Mouse (Mus musculus) neural tube, embryonic 13.5 days (tissue): ENCODE data around the gene Otulin. TPM values are rescaled to one million over a fixed set of nuclear protein-coding genes. Genes with fewer than 3 reads are reported as not detected.

ENCODE experiments used
- ATAC-seq: fragments of 200-750 bp; cut with Nextera tagmentation; 2 replicates; pipeline ENCODE4 v1.8.0; 2017; ENCODE audit warnings: low read depth, mild to moderate bottlenecking, moderate TSS enrichment, moderate library complexity
- H3K27ac ChIP-seq: fragments of 300-500 bp; sonication (generic); replicated peaks from 2 replicates; pipeline ENCODE4 v1.5.1; 2015; ENCODE audit warnings: moderate library complexity, mild to moderate bottlenecking, inconsistent platforms
- H3K27me3 ChIP-seq: fragments of 300-500 bp; sonication (generic); 2 replicates; pipeline ENCODE4 v1.6.1; 2015; ENCODE audit warnings: mild to moderate bottlenecking, inconsistent platforms
- H3K36me3 ChIP-seq: fragments of 300-500 bp; sonication (generic); 2 replicates; pipeline ENCODE4 v1.6.1; 2015; ENCODE audit warnings: mild to moderate bottlenecking, inconsistent platforms
- H3K4me1 ChIP-seq: fragments of 300-500 bp; sonication (generic); replicated peaks from 2 replicates; pipeline ENCODE4 v1.6.1; 2015; ENCODE audit warnings: inconsistent platforms
- H3K4me2 ChIP-seq: fragments of 300-500 bp; sonication (generic); 2 replicates; pipeline ENCODE4 v1.6.1; 2015; ENCODE audit warnings: inconsistent platforms, mild to moderate bottlenecking, moderate library complexity
- H3K4me3 ChIP-seq: fragments of 300-500 bp; sonication (generic); 2 replicates; pipeline ENCODE4 v1.5.1; 2015; ENCODE audit warnings: mild to moderate bottlenecking, inconsistent platforms
- H3K9ac ChIP-seq: fragments of 300-500 bp; sonication (generic); 2 replicates; pipeline ENCODE4 v1.6.1; 2015; ENCODE audit warnings: moderate library complexity, mild to moderate bottlenecking, inconsistent platforms
- H3K9me3 ChIP-seq: fragments of 300-500 bp; sonication (generic); 2 replicates; pipeline ENCODE4 v1.6.1; 2016; ENCODE audit warnings: inconsistent platforms
- WGBS: fragments of 180-500 bp; shearing (Covaris S2); methylation state at CpG from one replicate; pipeline ENCODE4 v1.1.7; 2015; 5-methylcytosine and 5-hydroxymethylcytosine counted together
- polyA plus RNA-seq: library from polyadenylated mRNA; unstranded; fragments of >200 nt; fragmentation: Nextera tagmentation; extraction: Ambion mirVana; gene quantifications from 2 replicates; pipeline ENCODE4 v1.2.1, GENCODE M21; 2015

Otulin gene
- polyA plus RNA-seq, 1 experiment from 2014 or later = 31.7 TPM

DNA sequence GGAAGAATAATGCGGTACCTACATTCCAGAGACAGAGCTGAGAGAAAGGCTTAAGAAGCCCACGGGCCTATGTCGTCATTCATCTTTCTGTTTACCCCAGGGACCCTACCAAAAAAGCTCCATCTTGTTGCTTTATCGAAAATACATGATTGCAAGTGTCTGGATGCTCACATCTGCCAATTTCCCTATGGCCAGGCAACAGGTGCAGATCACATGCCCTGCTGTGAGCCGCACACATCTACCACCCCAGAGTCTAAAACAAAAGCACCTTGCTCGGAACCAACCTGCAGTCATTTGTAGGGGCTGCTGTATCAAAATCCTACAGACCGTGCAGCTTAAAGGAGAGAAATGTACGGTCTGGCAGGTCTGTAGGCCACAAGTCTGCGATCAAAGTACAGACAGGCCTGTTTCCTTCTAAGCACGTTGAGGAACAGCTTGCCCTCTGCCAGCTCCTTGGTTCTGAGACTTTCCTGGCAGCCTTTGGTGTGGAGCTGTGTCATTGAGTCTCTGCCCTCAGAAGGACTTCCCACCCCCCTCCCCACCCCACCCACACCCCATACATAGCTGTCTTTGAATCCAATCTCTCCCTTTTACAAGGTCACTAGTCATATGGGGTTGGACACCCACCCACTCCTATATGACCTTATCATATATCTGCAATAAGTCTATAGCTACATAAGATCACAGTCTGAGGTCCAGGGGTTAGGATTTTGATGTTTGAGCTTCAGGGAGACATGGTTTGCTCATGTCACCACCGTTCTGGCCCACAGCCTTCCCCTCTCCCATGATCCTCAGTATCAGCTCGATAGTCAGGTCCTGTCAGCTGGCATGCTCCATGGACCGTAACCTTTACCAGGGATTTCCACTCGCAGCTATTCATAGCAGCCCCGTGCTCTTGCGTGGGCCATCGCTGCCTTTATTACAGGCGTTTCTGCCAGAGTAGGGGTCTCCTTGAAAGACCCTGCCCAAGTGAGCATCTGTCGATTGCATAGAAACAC lies 79.1 kb downstream of the Otulin start:
- Histone ChIP-seq H3K36me3 (0 out of 2 replicates have a peak, but pooled peaks cover 12% of the 10 kb centered on the region), H3K27me3 (no peaks in the 10 kb centered on the region), H3K4me3 (no peak overlapping the region), H3K9ac (no peak overlapping the region), H3K9me3 (no peaks in the 10 kb centered on the region), H3K4me2 (no peak overlapping the region), H3K27ac (no peak overlapping the region), H3K4me1 (peaks cover 25% of the 10 kb centered on the region)
- ATAC-seq = no peak
- 80% methylated on average over 19 of the region's 19 CpGs for WGBS

DNA sequence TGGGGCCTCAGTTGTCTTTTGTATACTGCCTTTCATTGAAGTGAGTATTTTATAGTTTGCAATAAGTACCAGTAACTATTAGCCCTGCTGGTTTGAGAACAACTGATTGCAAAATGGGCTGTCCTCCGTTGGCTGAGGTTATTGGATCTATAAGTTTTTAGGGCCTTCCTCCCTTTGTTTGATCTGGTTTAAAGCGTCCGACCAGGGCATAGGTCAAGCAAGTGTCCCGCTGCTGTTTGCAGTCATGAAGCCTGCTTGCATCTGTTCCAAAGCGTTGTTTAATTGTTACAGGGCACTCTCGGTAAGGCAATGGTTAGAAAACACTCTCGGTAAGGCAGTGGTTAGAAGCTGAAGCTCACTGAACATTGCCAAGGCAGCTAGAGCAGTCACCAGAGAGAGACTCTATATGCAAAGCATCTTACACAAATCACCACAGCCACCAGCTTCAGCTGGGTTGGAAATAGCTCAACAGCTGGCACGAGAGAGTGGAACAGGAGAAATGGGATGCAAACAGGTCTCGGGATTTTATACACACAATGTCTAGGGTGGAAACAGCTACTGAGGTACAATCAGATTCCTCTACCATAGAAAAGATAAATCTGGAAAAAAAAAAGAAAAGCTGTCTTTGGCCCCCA lies 80.0 kb downstream of the Otulin start:
- Histone ChIP-seq H3K36me3 (peaks cover 8% of the 10 kb centered on the region; the same call in 1 of the 2 replicates), H3K9ac (no peak overlapping the region), H3K27me3 (no peaks in the 10 kb centered on the region), H3K27ac (no peak overlapping the region), H3K4me2 (no peak overlapping the region), H3K4me1 (peaks cover 25% of the 10 kb centered on the region), H3K4me3 (no peak overlapping the region), H3K9me3 (no peaks in the 10 kb centered on the region)
- ATAC-seq = no peak
- 17% methylated on average over 9 of the region's 9 CpGs for WGBS

DNA sequence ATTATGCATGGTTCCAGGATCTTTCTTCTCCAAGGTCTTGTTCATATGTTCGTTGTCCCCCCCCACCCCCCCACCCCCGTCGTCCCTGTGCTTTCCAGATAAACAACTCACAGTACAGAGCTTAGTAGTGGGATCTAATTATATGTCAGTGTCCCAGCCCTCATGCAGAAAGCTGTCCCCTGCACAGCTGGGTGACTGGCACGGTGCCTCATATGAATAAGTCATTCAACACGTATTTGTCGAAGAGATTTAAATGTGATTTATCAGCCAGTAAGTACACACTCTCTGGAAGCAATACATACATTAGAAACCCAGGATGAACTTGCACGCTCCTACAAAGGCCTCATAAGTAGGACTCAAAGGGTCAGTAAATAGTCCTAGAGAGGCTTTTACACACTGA lies 80.6 kb downstream of the Otulin start:
- WGBS = 34% methylated on average over 7 of the region's 7 CpGs
- Histone ChIP-seq H3K27ac (no peak overlapping the region), H3K36me3 (peaks cover 11% of the 10 kb centered on the region; the same call in 1 of the 2 replicates), H3K4me2 (no peak overlapping the region), H3K4me1 (peaks cover 25% of the 10 kb centered on the region), H3K9ac (no peak overlapping the region), H3K4me3 (no peak overlapping the region), H3K27me3 (no peaks in the 10 kb centered on the region), H3K9me3 (no peaks in the 10 kb centered on the region)
- ATAC-seq = 0 out of 2 replicates have a peak, but pooled peaks have one; percentile 30

DNA sequence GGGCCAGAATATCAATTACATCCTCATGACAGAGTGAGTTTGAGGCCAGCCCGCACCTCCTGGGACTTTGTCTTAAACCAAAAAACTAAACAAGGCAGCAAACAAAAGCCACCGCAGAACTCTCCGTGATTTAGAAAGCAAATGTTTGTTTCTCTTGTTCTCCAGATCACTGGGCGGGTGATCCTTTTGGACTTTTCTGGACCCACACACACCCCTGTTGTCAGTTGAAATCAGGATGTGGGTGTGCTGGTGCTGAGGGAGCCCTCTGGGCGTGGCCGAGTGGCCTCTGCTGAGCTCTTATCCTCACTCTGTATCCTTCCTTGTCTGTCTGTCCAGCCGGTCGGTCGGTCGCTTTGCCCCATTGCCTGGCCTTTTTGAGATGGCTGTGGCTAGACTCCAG lies 81.4 kb downstream of the Otulin start:
- Histone ChIP-seq H3K9ac (no peak overlapping the region), H3K4me2 (no peak overlapping the region), H3K4me1 (peaks cover 25% of the 10 kb centered on the region), H3K27ac (no peak overlapping the region), H3K9me3 (no peaks in the 10 kb centered on the region), H3K36me3 (peaks cover 11% of the 10 kb centered on the region; the same call in 1 of the 2 replicates), H3K27me3 (no peaks in the 10 kb centered on the region), H3K4me3 (no peak overlapping the region)
- WGBS = 84% methylated on average over 10 of the region's 10 CpGs
- ATAC-seq = 0 out of 2 replicates have a peak, but pooled peaks have one; percentile 12

DNA sequence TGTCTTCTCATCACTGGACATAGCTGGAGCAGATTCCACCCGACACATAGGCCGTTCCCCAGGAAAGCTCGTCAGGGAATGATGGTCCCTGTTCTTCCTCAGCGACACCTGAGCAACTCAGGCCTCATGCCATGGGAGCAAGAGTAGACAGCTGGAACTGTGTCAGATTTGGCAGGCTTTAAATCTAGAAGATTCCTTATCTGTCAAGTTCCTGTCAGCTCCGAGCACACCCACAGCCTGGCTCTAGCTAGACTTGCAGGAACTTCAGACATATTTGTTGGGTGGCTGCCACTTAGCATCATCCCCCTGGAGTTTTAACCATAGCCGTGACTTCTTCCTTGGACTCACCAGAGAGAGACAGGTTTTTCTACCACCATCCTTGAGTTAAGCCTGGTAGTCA lies 82.4 kb downstream of the Otulin start:
- Histone ChIP-seq H3K4me1 (peaks cover 25% of the 10 kb centered on the region), H3K36me3 (peaks cover 11% of the 10 kb centered on the region; the same call in 1 of the 2 replicates), H3K4me2 (no peak overlapping the region), H3K27ac (no peak overlapping the region), H3K9me3 (no peaks in the 10 kb centered on the region), H3K9ac (no peak overlapping the region), H3K27me3 (no peaks in the 10 kb centered on the region), H3K4me3 (no peak overlapping the region)
- no peak for ATAC-seq
- 90% methylated on average over 6 of the region's 6 CpGs for WGBS

DNA sequence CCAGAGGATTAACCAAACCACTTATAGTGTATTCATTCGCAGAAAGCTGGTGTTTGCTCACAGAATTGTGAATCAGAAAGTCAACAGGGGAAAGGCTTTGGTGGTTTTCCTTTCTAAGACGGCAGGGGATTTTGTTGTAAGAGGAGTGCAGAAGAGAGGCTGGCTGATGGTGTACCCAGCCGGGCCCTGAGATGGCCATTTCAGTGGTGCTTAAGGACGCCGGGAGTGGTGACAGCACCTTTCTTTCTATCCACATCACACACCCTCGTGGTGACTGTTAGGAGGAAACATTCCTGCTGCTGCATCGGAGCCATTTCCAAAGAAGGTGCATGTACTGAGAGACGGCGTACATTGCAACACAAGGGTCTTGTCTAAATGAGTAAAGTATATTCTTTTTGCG lies 85.3 kb downstream of the Otulin start:
- H3K4me1 ChIP-seq = peaks cover 24% of the 10 kb centered on the region
- no peak overlapping the region for H3K4me2 ChIP-seq
- no peaks in the 10 kb centered on the region for H3K9me3 ChIP-seq
- H3K27ac ChIP-seq = no peak overlapping the region
- H3K27me3 ChIP-seq = no peaks in the 10 kb centered on the region
- peaks cover 11% of the 10 kb centered on the region; the same call in 1 of the 2 replicates for H3K36me3 ChIP-seq
- H3K9ac ChIP-seq = no peak overlapping the region
- ATAC-seq = no peak
- no peak overlapping the region for H3K4me3 ChIP-seq
- 96% methylated on average over 10 of the region's 10 CpGs for WGBS

DNA sequence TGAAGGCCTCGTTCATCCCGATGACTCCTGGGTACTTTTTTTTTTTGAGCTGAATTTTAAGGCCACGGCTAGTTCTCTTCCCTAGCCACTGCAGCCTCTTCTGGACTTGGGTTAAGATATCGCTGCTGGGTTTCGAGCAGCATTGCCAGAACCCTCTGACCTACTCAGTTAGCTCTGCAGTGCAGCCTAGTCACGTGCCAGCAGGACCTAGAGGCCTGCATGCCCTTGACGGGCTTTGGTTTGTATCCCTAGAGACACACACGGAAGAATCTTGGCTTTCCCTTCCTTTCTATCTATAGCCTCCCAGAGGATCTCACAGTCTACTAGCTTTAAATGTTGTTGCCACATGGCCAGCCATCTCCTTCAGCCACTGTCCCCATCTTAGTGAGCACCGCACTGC lies 90.7 kb downstream of the Otulin start:
- H3K9ac ChIP-seq = no peak overlapping the region
- WGBS = 86% methylated on average over 9 of the region's 9 CpGs
- H3K27ac ChIP-seq = no peak overlapping the region
- H3K4me1 ChIP-seq = peaks cover 19% of the 10 kb centered on the region
- no peaks in the 10 kb centered on the region for H3K9me3 ChIP-seq
- no peak overlapping the region for H3K4me2 ChIP-seq
- no peaks in the 10 kb centered on the region for H3K36me3 ChIP-seq
- no peak overlapping the region for H3K4me3 ChIP-seq
- no peak for ATAC-seq
- H3K27me3 ChIP-seq = no peaks in the 10 kb centered on the region

DNA sequence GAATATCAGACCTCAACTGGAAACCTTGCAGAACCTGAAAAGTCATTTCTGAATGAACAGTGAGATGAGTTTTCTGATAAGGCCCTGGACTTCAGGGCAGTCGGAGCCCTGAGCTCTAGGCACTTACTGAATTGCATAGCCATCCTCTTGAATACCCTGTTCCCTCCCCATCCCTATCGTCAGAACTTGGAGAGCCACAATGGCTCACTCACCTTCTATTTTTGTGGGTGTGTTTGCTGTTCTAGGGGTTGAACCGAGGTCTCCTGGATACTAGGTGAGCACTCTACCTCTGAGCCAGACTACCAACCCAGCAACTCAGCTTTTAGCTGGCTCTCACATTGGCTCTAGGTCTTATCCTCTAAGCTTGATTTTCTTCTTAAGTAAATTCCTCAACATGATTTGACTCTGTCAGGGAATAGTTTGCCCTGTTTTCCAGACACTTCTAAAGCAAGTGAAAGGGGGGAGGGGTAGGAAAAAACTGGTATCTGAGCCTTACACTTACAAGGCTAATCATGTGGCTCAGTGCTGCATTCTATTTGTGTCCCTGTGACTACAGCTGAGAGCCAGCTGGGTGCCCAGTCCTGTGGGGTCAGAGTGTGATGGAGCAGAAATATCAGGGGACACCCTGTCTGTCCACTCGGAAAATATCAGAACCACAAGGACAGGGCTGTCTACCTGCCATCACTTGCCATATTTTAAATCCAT lies 92.8 kb downstream of the Otulin start:
- Histone ChIP-seq H3K27me3 (no peaks in the 10 kb centered on the region), H3K9ac (no peak overlapping the region), H3K9me3 (no peaks in the 10 kb centered on the region), H3K4me1 (peaks cover 19% of the 10 kb centered on the region), H3K4me3 (no peak overlapping the region), H3K4me2 (no peak overlapping the region), H3K36me3 (no peaks in the 10 kb centered on the region), H3K27ac (no peak overlapping the region)
- ATAC-seq = no peak
- WGBS = 72% methylated on average over 4 of the region's 4 CpGs

DNA sequence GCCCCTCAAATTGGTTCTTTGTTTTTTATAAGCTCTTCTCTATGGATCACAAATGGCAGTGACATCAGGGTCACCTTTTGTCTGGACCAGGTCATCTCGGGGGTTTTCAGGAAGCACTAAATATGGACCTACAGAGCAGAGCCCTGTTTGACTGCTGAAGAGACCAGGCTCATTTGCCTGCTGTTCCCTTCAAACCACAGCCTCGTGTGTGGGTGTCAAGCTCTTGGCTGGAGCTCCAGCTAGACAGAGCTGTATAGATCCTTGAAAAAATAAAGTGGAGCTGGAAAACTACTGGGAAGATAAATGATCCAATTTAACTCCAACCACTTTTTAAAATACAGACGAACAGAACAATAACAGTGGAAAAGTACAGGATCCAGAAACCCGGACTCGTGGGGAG lies 93.7 kb downstream of the Otulin start:
- Histone ChIP-seq H3K9me3 (no peaks in the 10 kb centered on the region), H3K36me3 (no peaks in the 10 kb centered on the region), H3K4me2 (no peak overlapping the region), H3K27ac (no peak overlapping the region), H3K27me3 (no peaks in the 10 kb centered on the region), H3K4me1 (peaks cover 19% of the 10 kb centered on the region), H3K9ac (no peak overlapping the region), H3K4me3 (no peak overlapping the region)
- ATAC-seq = no peak
- 43% methylated on average over 5 of the region's 5 CpGs for WGBS

DNA sequence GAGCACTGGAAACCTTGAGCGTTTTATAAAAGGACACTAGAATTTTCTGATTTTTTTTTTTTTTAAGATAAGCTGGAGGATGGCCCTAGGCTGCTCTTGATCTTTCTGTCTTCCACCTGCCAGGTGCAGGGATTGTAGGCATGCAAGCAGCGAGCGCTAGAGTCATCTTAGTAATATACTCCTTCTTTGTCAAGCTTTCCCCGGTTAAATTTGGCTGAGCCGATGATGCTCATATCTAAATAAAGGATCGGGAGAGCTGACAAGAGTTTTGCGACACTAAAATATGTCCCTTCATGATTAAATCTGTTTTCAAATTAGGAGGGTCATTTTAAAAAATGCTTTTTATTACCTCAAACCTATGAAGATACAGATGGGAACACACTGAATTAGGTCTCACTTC lies 94.3 kb downstream of the Otulin start:
- WGBS = 91% methylated on average over 7 of the region's 7 CpGs
- Histone ChIP-seq H3K27ac (no peak overlapping the region), H3K4me1 (peaks cover 19% of the 10 kb centered on the region)

DNA sequence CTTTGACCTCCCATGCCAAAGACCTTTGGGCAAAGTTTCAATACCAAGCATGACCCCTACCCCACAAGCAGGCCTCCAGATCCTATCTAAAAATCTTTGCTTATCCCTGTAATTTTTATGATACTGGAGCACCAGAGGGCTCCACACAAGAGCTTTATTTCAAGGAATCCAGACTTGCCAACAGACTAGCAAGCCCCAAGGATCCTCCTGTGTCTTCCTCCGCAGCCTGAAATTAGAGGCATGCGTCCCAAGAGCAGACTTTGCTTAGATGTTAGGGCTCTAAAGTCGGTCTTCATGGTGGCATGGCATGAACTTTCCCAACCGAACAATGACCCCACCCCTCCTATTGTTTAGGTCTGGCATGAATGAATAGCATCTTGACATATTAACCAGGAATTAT lies 94.8 kb downstream of the Otulin start:
- Histone ChIP-seq H3K9me3 (no peaks in the 10 kb centered on the region), H3K27ac (no peak overlapping the region), H3K27me3 (no peaks in the 10 kb centered on the region), H3K4me3 (no peak overlapping the region), H3K36me3 (no peaks in the 10 kb centered on the region), H3K9ac (no peak overlapping the region), H3K4me2 (no peak overlapping the region), H3K4me1 (peaks cover 19% of the 10 kb centered on the region)
- 73% methylated on average over 4 of the region's 4 CpGs for WGBS
- no peak for ATAC-seq

More for the DNA sequence above, 94.3 kb downstream of the Otulin start:
- Histone ChIP-seq H3K9ac (no peak overlapping the region), H3K36me3 (no peaks in the 10 kb centered on the region), H3K4me3 (no peak overlapping the region), H3K27me3 (no peaks in the 10 kb centered on the region), H3K4me2 (no peak overlapping the region), H3K9me3 (no peaks in the 10 kb centered on the region)
- no peak for ATAC-seq

DNA sequence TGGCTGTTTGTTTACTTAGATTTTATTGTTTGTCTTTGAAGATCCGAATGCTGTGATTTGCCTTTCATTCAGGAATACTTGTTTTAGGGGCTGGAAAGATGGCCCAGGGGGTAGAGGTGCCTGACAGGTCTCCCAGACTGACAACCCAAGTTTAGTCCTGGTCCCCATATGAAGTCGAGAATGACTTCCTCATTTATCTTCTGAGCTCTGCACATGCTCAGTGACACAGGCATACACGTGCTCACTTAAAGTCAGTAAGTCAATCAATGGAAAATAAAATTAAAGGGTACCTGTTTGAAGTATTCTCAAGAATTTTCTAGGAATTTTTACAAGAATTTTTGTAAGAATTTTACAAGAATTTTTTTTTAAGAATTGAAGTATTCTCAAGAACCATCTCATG lies 97.5 kb downstream of the Otulin start:
- Histone ChIP-seq H3K27me3 (no peaks in the 10 kb centered on the region), H3K36me3 (no peaks in the 10 kb centered on the region), H3K9ac (no peak overlapping the region), H3K4me3 (no peak overlapping the region), H3K4me1 (peaks cover 13% of the 10 kb centered on the region; the same call in 1 of the 2 replicates), H3K27ac (no peak overlapping the region), H3K9me3 (no peaks in the 10 kb centered on the region), H3K4me2 (no peak overlapping the region)
- 62% methylated on average over 3 of the region's 3 CpGs for WGBS
- no peak for ATAC-seq
